Mouse (Mus musculus): ENCODE data around the gene Smo. TPM values are rescaled to one million over a fixed set of nuclear protein-coding genes. Genes with fewer than 3 reads are reported as not detected.
A peak's percentile ranks its signal among the peaks of the same experiment; 100 is the strongest.

Smo gene
- polyA plus RNA-seq, 2 experiments = 2.2 to 5.0 TPM

GRCm38 (mm10) chr6:29772236-29772635, 36.9 kb downstream of the Smo start:
- DNase-seq (ENCODE audit: low read depth in 3 of 3, low spot score in 3 of 3) (no peak), ATAC-seq (ENCODE audit: insufficient read depth) (no peak)
- TF ChIP-seq EP300 (IDR thresholded peaks at IDR 0.05; ENCODE audit: low read depth) = no peak
- no peak for TF ChIP-seq CTCF (IDR thresholded peaks at IDR 0.05; ENCODE audit: low read depth)
- Histone ChIP-seq H3K4me1 (replicated peaks; ENCODE audit: control insufficient read depth in 2 of 2, insufficient read depth in 2 of 2, low read length in 1 of 2) (peaks cover 8 to 17% of the 10 kb centered on the region in 2 experiments), H3K27me3 (ENCODE audit: control insufficient read depth, insufficient read depth, low read length) (no peaks in the 10 kb centered on the region), H3K9me3 (ENCODE audit: control insufficient read depth, low read length) (no peaks in the 10 kb centered on the region), H3K9ac (replicated peaks) (no peak overlapping the region), H3K4me3 (ENCODE audit: insufficient read depth in 1 of 2, low read depth in 2 of 2, low read length in 2 of 2) (no peak overlapping the region), H3K4me2 (ENCODE audit: low read depth) (no peak overlapping the region), H3K27ac (no peak overlapping the region), H3K36me3 (replicated peaks; ENCODE audit: control insufficient read depth, insufficient read depth, low read depth) (no peaks in the 10 kb centered on the region)
- 84% methylated on average over 3 of the region's 3 CpGs for WGBS (ENCODE audit: insufficient replicate concordance)

GRCm38 (mm10) chr6:29774161-29774560, 38.9 kb downstream of the Smo start:
- DNase-seq (ENCODE audit: low read depth in 3 of 3, low spot score in 3 of 3) (no peak), ATAC-seq (ENCODE audit: insufficient read depth) (no peak)
- Histone ChIP-seq H3K27ac (no peak overlapping the region), H3K9me3 (ENCODE audit: control insufficient read depth, low read length) (no peaks in the 10 kb centered on the region), H3K27me3 (ENCODE audit: control insufficient read depth, insufficient read depth, low read length) (no peaks in the 10 kb centered on the region), H3K4me2 (ENCODE audit: low read depth) (no peak overlapping the region), H3K4me1 (replicated peaks; ENCODE audit: control insufficient read depth in 2 of 2, insufficient read depth in 2 of 2, low read length in 1 of 2) (peaks cover 7 to 18% of the 10 kb centered on the region in 2 experiments), H3K9ac (replicated peaks) (no peak overlapping the region), H3K4me3 (ENCODE audit: insufficient read depth in 1 of 2, low read depth in 2 of 2, low read length in 2 of 2) (no peak overlapping the region), H3K36me3 (replicated peaks; ENCODE audit: control insufficient read depth, insufficient read depth, low read depth) (no peaks in the 10 kb centered on the region)
- no peak for TF ChIP-seq EP300 (IDR thresholded peaks at IDR 0.05; ENCODE audit: low read depth)
- TF ChIP-seq CTCF (IDR thresholded peaks at IDR 0.05; ENCODE audit: low read depth) = no peak
- 55% methylated on average over 1 of the region's 1 CpGs for WGBS (ENCODE audit: insufficient replicate concordance)

GRCm38 (mm10) chr6:29775609-29776008, 40.3 kb downstream of the Smo start:
- no peak for TF ChIP-seq CTCF (IDR thresholded peaks at IDR 0.05; ENCODE audit: low read depth)
- TF ChIP-seq EP300 (IDR thresholded peaks at IDR 0.05; ENCODE audit: low read depth) = no peak
- WGBS (ENCODE audit: insufficient replicate concordance) = 85% methylated on average over 1 of the region's 1 CpGs
- Histone ChIP-seq H3K27ac (no peak overlapping the region), H3K4me2 (ENCODE audit: low read depth) (no peak overlapping the region), H3K4me1 (replicated peaks; ENCODE audit: control insufficient read depth in 2 of 2, insufficient read depth in 2 of 2, low read length in 1 of 2) (peaks cover 5 to 12% of the 10 kb centered on the region in 2 experiments), H3K9ac (replicated peaks) (no peak overlapping the region), H3K36me3 (replicated peaks; ENCODE audit: control insufficient read depth, insufficient read depth, low read depth) (no peaks in the 10 kb centered on the region), H3K27me3 (ENCODE audit: control insufficient read depth, insufficient read depth, low read length) (no peaks in the 10 kb centered on the region), H3K9me3 (ENCODE audit: control insufficient read depth, low read length) (no peaks in the 10 kb centered on the region), H3K4me3 (ENCODE audit: insufficient read depth in 1 of 2, low read depth in 2 of 2, low read length in 2 of 2) (no peak overlapping the region)
- no peak for ATAC-seq (ENCODE audit: insufficient read depth)
- no peak for DNase-seq (ENCODE audit: low read depth in 3 of 3, low spot score in 3 of 3)

- H3K9me3 ChIP-seq (ENCODE audit: control insufficient read depth, low read length) = no peaks in the 10 kb centered on the region
- H3K4me3 ChIP-seq (ENCODE audit: insufficient read depth in 1 of 2, low read depth in 2 of 2, low read length in 2 of 2) = no peak overlapping the region
- 41% methylated on average over 4 of the region's 4 CpGs for WGBS (ENCODE audit: insufficient replicate concordance)
- H3K4me1 ChIP-seq (replicated peaks; ENCODE audit: control insufficient read depth in 2 of 2, insufficient read depth in 2 of 2, low read length in 1 of 2) = peaks cover 5 to 11% of the 10 kb centered on the region in 2 experiments
- no peak overlapping the region for H3K27ac ChIP-seq
- H3K4me2 ChIP-seq (ENCODE audit: low read depth) = no peak overlapping the region
- no peak overlapping the region for H3K9ac ChIP-seq (replicated peaks)
- no peak for DNase-seq (ENCODE audit: low read depth in 3 of 3, low spot score in 3 of 3)
- no peaks in the 10 kb centered on the region for H3K36me3 ChIP-seq (replicated peaks; ENCODE audit: control insufficient read depth, insufficient read depth, low read depth)
- TF ChIP-seq EP300 (IDR thresholded peaks at IDR 0.05; ENCODE audit: low read depth) (peak; percentile 11; the same call in 1 of the 2 replicates), CTCF (IDR thresholded peaks at IDR 0.05; ENCODE audit: low read depth) (no peak)
- ATAC-seq (ENCODE audit: insufficient read depth) = no peak
- H3K27me3 ChIP-seq (ENCODE audit: control insufficient read depth, insufficient read depth, low read length) = no peaks in the 10 kb centered on the region
These were observed 41.4 kb downstream of the Smo start for GRCm38 (mm10) chr6:29776542-29777237.

GRCm38 (mm10) chr6:29777238-29777555, 41.9 kb downstream of the Smo start:
- Histone ChIP-seq H3K4me2 (ENCODE audit: low read depth) (no peak overlapping the region), H3K4me3 (ENCODE audit: insufficient read depth in 1 of 2, low read depth in 2 of 2, low read length in 2 of 2) (no peak overlapping the region), H3K9me3 (ENCODE audit: control insufficient read depth, low read length) (no peaks in the 10 kb centered on the region), H3K4me1 (replicated peaks; ENCODE audit: control insufficient read depth in 2 of 2, insufficient read depth in 2 of 2, low read length in 1 of 2) (peaks cover 5 to 11% of the 10 kb centered on the region in 2 experiments), H3K27me3 (ENCODE audit: control insufficient read depth, insufficient read depth, low read length) (no peaks in the 10 kb centered on the region), H3K36me3 (replicated peaks; ENCODE audit: control insufficient read depth, insufficient read depth, low read depth) (no peaks in the 10 kb centered on the region), H3K27ac (no peak overlapping the region), H3K9ac (replicated peaks) (no peak overlapping the region)
- ATAC-seq (ENCODE audit: insufficient read depth) = no peak
- no peak for DNase-seq (ENCODE audit: low read depth in 3 of 3, low spot score in 3 of 3)
- 72% methylated on average over 3 of the region's 3 CpGs for WGBS (ENCODE audit: insufficient replicate concordance)
- TF ChIP-seq CTCF (IDR thresholded peaks at IDR 0.05; ENCODE audit: low read depth) (no peak), EP300 (IDR thresholded peaks at IDR 0.05; ENCODE audit: low read depth) (no peak)
